Mouse (Mus musculus): Measurements from ENCODE around the gene Mtx2.

Mtx2 gene

DNA sequence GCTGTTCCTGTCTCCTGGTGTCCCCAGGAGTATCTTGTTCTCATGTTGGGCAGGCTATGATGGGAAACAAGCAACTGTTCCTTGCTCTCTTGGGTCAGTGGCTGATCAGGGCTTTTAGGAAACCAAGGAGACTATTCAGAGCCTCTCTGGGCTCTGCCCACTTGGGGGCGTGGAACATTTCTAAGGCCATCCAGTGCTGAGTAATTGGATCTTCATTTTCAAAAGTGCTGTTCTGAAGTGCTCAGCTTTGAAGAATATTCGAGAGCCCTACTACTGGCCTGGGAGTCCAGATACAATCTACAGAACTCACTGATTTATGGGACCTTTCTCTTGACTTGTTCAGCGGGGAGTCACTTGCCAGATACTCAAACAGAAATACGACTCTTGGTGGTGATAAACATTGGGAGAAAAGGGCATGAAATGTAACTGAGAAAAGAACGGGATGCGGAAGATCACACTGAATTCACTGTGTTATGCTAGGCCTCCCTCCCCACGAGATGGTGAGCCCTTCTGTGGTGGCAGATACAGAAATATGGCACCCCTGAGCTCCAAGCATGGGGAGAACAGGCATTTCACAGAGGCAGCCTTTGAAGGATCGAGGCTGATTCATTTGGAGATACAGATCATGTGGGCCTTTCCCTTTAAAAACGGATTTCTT lies 92.4 kb downstream of the Mtx2 start:
- in situ Hi-C loops (cut with MboI) = no loop called here

DNA sequence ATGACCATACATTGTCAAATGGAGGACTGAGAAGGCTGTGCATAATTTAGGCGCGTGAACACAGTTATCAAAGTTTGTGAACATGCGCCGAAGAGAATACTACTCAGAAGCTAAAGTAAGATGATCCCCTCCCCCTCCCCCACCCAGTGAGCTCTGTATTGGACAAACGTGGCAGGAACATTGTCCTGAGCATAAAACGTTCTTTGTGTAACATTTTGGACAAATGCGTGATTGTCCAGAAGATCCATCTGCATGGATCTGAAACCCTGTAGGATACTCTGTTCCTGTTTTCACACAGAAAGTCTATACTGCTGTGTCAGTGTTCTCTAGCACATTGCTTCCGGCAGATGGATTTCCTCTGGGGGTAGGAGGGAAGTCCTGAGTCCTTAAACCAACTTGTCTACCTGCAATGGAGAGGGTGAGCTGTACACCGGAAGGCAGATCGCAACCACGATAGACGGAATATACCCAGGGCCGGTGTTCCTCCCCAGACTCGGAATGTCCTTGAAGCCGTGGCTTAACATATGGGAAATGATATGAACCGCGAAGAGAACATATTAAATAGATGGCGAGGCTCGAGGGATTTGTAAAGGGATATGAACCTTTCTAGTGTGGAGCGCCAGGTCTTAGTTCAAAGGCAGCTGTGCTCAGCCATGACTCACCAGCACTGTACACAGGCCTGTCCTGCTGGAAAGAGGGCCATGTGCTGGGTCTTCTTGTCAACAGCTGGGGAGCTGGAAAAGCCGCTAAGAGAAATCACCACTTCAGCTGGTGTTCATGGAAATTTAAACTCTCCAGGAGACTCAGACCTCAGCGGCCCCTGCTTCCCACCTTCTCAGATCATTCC lies 100.6 kb downstream of the Mtx2 start:
- in situ Hi-C loops (cut with MboI) = no loop called here
